Mouse (Mus musculus): ENCODE results near the gene Gm28230. TPM values are rescaled to one million over a fixed set of nuclear protein-coding genes. Genes with fewer than 3 reads are reported as not detected.

Gm28230 gene
- polyA plus RNA-seq, 1 experiment: not detected

DNA sequence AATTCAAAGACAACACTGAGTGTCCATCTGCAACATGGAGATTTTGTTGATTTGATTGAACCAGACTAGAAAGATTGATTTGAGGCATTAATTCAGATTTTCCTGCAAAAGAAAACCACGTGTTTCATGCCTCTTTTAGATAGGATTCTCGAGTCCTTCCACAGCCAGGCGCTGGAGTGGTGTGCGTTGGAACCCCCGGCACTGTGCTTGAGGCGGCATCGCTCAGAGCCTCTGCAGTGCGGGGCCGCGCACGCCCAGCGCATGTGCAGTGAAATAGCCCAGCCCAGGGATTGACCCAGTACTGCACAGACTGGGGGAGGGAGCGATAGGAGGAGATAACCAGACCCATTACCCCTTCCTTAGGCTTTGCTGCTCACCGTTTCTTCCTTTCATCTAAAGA, 11.6 kb upstream of the Gm28230 start:
- no peak overlapping the region for H3K27ac ChIP-seq (ENCODE audit: insufficient read depth, low read depth, low read length)
- no peak overlapping the region for H3K4me3 ChIP-seq (ENCODE audit: insufficient read depth, low read depth, low read length)
- H3K4me1 ChIP-seq (ENCODE audit: control insufficient read depth, insufficient read depth, low read length): peaks cover 10% of the 10 kb centered on the region; the same call in 1 of the 2 replicates
- TF ChIP-seq CTCF (IDR thresholded peaks at IDR 0.05; ENCODE audit: insufficient read depth, low read depth, low read length) (no peak), POLR2A (IDR thresholded peaks at IDR 0.05; ENCODE audit: insufficient read depth, low read depth, low read length) (no peak)
- WGBS: 1% methylated on average over 14 of the region's 14 CpGs

DNA sequence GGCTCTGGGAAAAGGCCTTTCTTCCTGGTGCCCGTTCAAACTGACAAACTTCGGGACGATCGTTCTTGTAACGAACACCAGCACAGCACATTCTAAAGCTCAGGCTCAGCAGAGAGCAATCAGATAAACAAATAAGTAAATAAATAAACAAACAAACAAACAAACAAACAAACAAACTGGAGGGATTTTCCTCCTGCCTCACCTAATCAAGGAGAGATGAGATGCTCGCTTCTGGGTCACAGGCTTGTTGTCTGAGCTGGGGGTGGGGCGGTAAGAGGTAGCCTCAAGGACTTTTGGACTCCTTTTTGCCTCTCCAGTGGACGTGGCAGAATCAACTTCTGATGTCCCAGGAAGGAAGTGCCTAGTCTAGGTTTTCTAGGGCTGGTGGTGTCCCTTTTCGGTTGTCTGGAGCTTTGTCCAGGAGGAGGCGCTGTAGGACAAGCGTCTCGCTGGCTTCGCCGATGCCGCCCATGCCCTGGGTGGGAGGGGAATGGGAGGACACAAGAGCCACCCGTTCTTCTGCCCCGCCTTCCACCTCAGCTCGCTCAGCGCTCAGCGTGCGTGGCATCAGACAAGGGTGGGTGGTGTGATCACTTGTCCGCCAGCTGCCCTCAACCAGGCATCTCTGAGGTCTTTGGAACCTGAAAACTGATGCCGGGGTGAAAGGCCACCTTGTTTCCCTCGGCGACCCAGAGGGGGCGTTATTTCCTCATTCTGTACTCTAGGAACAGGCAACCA, 10.9 kb upstream of the Gm28230 start:
- H3K4me3 ChIP-seq (ENCODE audit: insufficient read depth, low read depth, low read length): peak overlapping the region; percentile 9; the same call in 1 of the 2 replicates
- no peak overlapping the region for H3K27ac ChIP-seq (ENCODE audit: insufficient read depth, low read depth, low read length)
- H3K4me1 ChIP-seq (ENCODE audit: control insufficient read depth, insufficient read depth, low read length): peaks cover 10% of the 10 kb centered on the region; the same call in 1 of the 2 replicates
- WGBS: 4% methylated on average over 26 of the region's 26 CpGs
- TF ChIP-seq POLR2A (IDR thresholded peaks at IDR 0.05; ENCODE audit: insufficient read depth, low read depth, low read length): no peak
- TF ChIP-seq CTCF (IDR thresholded peaks at IDR 0.05; ENCODE audit: insufficient read depth, low read depth, low read length): peak; percentile 68; the same call in 1 of the 2 replicates

DNA sequence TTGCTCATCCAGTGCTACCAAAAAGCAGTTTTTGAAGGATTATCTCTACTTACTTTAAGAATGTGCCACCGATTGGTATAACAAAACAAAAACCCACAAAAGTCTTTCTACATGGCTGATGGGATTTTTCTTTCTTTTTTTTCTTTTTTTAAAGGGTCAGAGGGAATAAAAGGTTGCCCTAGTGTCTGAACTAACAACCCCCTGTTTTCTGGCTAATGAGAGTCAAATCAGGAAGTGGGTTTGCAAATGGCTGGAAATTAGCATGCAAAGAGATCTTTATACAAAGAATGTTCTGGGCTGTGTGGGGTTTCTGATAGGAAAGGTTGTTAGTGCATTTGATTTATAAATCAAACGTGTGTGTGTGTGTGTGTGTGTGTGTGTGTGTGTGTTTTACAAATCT, 6.1 kb upstream of the Gm28230 start:
- WGBS: 7% methylated on average over 2 of the region's 2 CpGs
- Histone ChIP-seq H3K27ac (ENCODE audit: insufficient read depth, low read depth, low read length) (no peak overlapping the region), H3K4me3 (ENCODE audit: insufficient read depth, low read depth, low read length) (no peak overlapping the region), H3K4me1 (ENCODE audit: control insufficient read depth, insufficient read depth, low read length) (0 out of 2 replicates have a peak, but pooled peaks cover 3% of the 10 kb centered on the region)
- TF ChIP-seq CTCF (IDR thresholded peaks at IDR 0.05; ENCODE audit: insufficient read depth, low read depth, low read length) (no peak), POLR2A (IDR thresholded peaks at IDR 0.05; ENCODE audit: insufficient read depth, low read depth, low read length) (no peak)

DNA sequence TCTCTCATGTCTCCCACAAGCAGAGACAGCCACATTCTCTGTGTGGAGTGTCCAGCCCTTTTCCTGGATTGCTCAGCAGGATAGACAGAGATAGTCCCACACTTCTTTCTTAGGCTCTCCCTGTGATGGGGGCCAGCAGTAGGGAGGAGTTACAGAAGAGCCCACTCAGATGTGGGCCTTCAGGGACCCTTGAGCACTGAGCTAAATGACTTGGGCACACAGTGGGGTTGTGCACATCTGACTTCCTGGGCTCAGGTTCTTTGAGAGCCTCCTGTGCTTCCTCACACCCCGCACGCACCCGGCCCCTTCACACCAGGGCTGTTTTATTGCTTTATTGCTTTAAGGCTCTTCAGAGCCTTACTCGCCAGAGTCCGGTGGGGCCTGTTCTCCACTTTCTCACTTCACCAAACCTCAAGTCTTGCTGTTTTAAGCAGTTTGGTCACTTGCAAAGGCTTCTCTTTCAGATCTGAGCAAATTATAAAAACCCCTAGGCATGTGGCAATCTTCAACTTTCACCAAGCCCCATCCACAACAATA, 5.5 kb upstream of the Gm28230 start:
- Histone ChIP-seq H3K4me3 (ENCODE audit: insufficient read depth, low read depth, low read length) (no peak overlapping the region), H3K4me1 (ENCODE audit: control insufficient read depth, insufficient read depth, low read length) (no peaks in the 10 kb centered on the region), H3K27ac (ENCODE audit: insufficient read depth, low read depth, low read length) (no peak overlapping the region)
- WGBS: 8% methylated on average over 5 of the region's 5 CpGs
- no peak for TF ChIP-seq POLR2A (IDR thresholded peaks at IDR 0.05; ENCODE audit: insufficient read depth, low read depth, low read length)

DNA sequence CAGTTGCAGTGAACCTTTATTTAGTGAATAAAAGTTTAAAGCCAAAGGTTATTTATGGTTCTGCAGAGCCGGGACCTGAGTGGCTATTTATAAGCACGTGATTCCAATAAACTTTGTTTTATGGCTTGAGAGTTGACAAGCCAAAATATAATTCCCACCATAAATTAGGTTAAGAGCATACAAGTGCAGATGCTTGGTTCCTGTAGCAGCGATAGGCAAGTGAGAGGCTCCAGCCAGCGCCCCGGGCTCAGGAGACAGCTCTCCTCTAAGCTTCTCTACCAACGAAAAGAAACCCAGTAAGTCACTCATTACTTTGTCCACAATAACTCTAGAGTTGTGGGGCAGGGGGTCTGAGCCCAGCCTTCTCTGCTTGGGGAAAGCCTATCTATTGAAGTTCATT, 4.6 kb upstream of the Gm28230 start:
- WGBS: 7% methylated on average over 6 of the region's 6 CpGs
- H3K27ac ChIP-seq (ENCODE audit: insufficient read depth, low read depth, low read length): no peak overlapping the region
- TF ChIP-seq CTCF (IDR thresholded peaks at IDR 0.05; ENCODE audit: insufficient read depth, low read depth, low read length) (no peak), POLR2A (IDR thresholded peaks at IDR 0.05; ENCODE audit: insufficient read depth, low read depth, low read length) (no peak)
- no peaks in the 10 kb centered on the region for H3K4me1 ChIP-seq (ENCODE audit: control insufficient read depth, insufficient read depth, low read length)
- H3K4me3 ChIP-seq (ENCODE audit: insufficient read depth, low read depth, low read length): no peak overlapping the region

DNA sequence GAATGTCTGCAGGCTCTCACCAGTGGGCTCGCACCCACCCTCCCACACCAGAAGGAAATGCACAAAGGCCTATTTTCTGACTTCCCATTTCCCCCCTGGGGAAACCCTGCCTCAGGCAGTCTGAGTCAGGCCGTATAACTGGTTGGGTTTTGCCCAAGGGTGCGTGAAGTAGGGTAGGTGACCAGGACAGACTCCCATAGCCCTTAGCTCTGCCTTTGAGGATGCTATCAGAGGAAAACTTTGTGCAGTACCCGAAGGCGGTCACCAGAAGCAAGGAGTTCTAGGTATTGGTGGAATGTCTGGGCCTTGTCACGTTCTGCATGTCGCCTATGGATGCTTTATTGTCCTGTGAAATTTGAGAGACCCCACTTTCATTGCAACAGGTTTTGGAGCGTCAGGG, 3.6 kb upstream of the Gm28230 start:
- 5% methylated on average over 8 of the region's 8 CpGs for WGBS
- H3K4me3 ChIP-seq (ENCODE audit: insufficient read depth, low read depth, low read length): no peak overlapping the region
- no peaks in the 10 kb centered on the region for H3K4me1 ChIP-seq (ENCODE audit: control insufficient read depth, insufficient read depth, low read length)
- H3K27ac ChIP-seq (ENCODE audit: insufficient read depth, low read depth, low read length): no peak overlapping the region
- TF ChIP-seq POLR2A (IDR thresholded peaks at IDR 0.05; ENCODE audit: insufficient read depth, low read depth, low read length): no peak
- no peak for TF ChIP-seq CTCF (IDR thresholded peaks at IDR 0.05; ENCODE audit: insufficient read depth, low read depth, low read length)

DNA sequence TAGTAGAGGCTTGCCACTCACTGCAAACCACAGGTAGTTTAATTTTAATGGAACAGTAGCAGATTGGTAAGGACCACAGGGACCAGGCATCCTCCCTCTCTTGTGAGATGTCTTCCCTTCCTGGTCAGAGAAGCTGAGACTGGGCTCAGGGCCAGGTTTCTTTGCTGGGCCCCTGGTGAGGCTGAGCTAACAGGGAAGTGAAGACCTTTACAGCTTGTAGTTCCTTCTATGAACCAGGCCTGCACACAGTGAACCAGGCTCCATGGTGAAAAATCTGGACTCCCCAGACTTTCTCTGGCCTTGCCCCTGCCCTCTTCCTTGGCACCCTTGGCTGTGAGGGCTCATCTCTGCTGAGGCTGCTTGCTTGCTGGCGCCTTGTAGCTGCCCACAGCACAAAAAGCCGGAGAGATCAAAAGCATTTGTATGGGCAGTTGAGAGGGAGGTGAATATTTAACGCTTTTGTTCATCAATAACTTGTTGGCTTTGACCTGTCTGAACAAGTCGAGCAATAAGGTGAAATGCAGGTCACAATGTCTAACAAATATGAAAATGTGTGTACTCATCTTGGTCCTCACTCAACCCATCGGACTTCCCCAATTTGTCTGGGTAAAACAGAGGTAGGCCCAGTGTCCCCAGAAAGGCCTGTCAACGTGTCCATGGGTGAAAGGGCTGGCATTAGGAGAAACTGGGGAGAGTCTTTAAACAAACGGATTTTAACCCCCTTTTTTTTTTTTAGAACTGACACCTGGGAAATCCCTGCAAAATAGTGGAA, 2.1 kb upstream of the Gm28230 start:
- WGBS: 17% methylated on average over 7 of the region's 7 CpGs
- TF ChIP-seq CTCF (IDR thresholded peaks at IDR 0.05; ENCODE audit: insufficient read depth, low read depth, low read length) (no peak), POLR2A (IDR thresholded peaks at IDR 0.05; ENCODE audit: insufficient read depth, low read depth, low read length) (no peak)
- H3K4me1 ChIP-seq (ENCODE audit: control insufficient read depth, insufficient read depth, low read length): no peaks in the 10 kb centered on the region
- no peak overlapping the region for H3K27ac ChIP-seq (ENCODE audit: insufficient read depth, low read depth, low read length)
- no peak overlapping the region for H3K4me3 ChIP-seq (ENCODE audit: insufficient read depth, low read depth, low read length)

DNA sequence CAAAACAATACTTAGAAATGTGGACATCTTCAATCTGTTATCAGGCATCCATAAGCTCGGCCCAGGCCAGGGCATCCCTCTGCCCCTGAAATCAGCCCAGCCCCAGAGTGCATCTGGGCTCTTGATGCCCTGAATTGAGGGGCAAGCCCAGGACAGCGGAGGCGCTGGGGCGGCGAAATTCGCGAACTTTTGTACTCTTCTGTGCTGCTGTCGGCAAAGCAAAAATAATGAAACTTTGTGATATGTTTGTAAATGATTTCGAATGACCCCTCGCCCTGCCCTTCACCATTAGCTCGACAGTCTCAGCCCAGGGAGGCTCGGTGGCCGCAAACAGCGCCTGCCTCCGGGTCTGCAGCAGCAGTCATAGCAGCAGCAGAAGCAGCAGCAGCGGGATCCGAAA, 1.4 kb upstream of the Gm28230 start:
- Histone ChIP-seq H3K27ac (ENCODE audit: insufficient read depth, low read depth, low read length) (no peak overlapping the region), H3K4me1 (ENCODE audit: control insufficient read depth, insufficient read depth, low read length) (no peaks in the 10 kb centered on the region), H3K4me3 (ENCODE audit: insufficient read depth, low read depth, low read length) (no peak overlapping the region)
- 6% methylated on average over 17 of the region's 17 CpGs for WGBS
- no peak for TF ChIP-seq POLR2A (IDR thresholded peaks at IDR 0.05; ENCODE audit: insufficient read depth, low read depth, low read length)
- no peak for TF ChIP-seq CTCF (IDR thresholded peaks at IDR 0.05; ENCODE audit: insufficient read depth, low read depth, low read length)
